ENCODE assay signal across 8 mouse cellular contexts in genomic region chrX:150547239-150547638, GRCm38 (mm10). TPM values are rescaled to one million over a fixed set of nuclear protein-coding genes. Genes with fewer than 3 reads are reported as not detected.
DNase-seq lines count a peak whose midpoint lies in the region; ATAC-seq lines count a peak whose summit lies in the region.

Gene Alas2 (plus strand): TSS chrX:150547375.

- DNase-seq in kidney, postnatal 25 days = no peak
- no peak for DNase-seq in adrenal gland, postnatal 4 days (ENCODE audit: low spot score in 2 of 2)
- no peak for DNase-seq in ovary, postnatal 36 days (ENCODE audit: low spot score)
- no peak for DNase-seq in urinary bladder, postnatal 36 days (ENCODE audit: low spot score in 2 of 2)
- DNase-seq in retina, embryonic 14.5 days (ENCODE audit: low spot score) = no peak

- peaks cover 12% of the 10 kb centered on the region for H3K36me3 ChIP-seq in kidney, embryonic 15.5 days
- no peaks in the 10 kb centered on the region for H3K36me3 ChIP-seq in heart, embryonic 16.5 days (ENCODE audit: control insufficient read depth, insufficient read depth)
- H3K36me3 ChIP-seq in liver, embryonic 15.5 days (replicated peaks) = peaks cover 15% of the 10 kb centered on the region; the same call in 1 of the 2 replicates

- H3K27me3 ChIP-seq in kidney, embryonic 15.5 days = peaks cover 16% of the 10 kb centered on the region
- H3K27me3 ChIP-seq in heart, embryonic 16.5 days (ENCODE audit: control insufficient read depth, insufficient read depth, low read length) = no peaks in the 10 kb centered on the region
- H3K27me3 ChIP-seq in liver, embryonic 15.5 days = no peaks in the 10 kb centered on the region

- H3K4me2 ChIP-seq in kidney, embryonic 15.5 days = no peak within 1 kb of the TSS
- no peak within 1 kb of the TSS for H3K4me2 ChIP-seq in heart, embryonic 16.5 days (ENCODE audit: low read depth, low read length)
- peak within 1 kb of the TSS; percentile 64 for H3K4me2 ChIP-seq in liver, embryonic 15.5 days

- H3K9me3 ChIP-seq in kidney, embryonic 15.5 days (replicated peaks) = no peaks in the 10 kb centered on the region
- H3K9me3 ChIP-seq in heart, embryonic 16.5 days (replicated peaks; ENCODE audit: control insufficient read depth, low read length) = no peaks in the 10 kb centered on the region; the same call in 1 of the 2 replicates
- H3K9me3 ChIP-seq in liver, embryonic 15.5 days (replicated peaks) = no peaks in the 10 kb centered on the region

- ATAC-seq in kidney, embryonic 15.5 days (replicated peaks; ENCODE audit: low FRiP score) = no peak
- no peak for ATAC-seq in heart, embryonic 16.5 days (replicated peaks; ENCODE audit: extremely low read depth, insufficient read depth, low FRiP score)
- peak; percentile 54 for ATAC-seq in liver, embryonic 15.5 days (ENCODE audit: insufficient read depth)

- no peak within 1 kb of the TSS for H3K9ac ChIP-seq in kidney, embryonic 15.5 days
- no peak within 1 kb of the TSS for H3K9ac ChIP-seq in heart, embryonic 16.5 days (ENCODE audit: low read length)
- H3K9ac ChIP-seq in liver, embryonic 15.5 days = peak within 1 kb of the TSS; percentile 66

- no peak within 1 kb of the TSS for H3K4me3 ChIP-seq in kidney, embryonic 15.5 days (replicated peaks)
- no peak within 1 kb of the TSS for H3K4me3 ChIP-seq in heart, embryonic 16.5 days (ENCODE audit: low read length)
- peak within 1 kb of the TSS; percentile 65 for H3K4me3 ChIP-seq in liver, embryonic 15.5 days (replicated peaks)

- no peaks in the 10 kb centered on the region for H3K4me1 ChIP-seq in kidney, embryonic 15.5 days
- H3K4me1 ChIP-seq in heart, embryonic 16.5 days (ENCODE audit: control insufficient read depth, insufficient read depth, low read length) = no peaks in the 10 kb centered on the region
- peaks cover 16% of the 10 kb centered on the region for H3K4me1 ChIP-seq in liver, embryonic 15.5 days (replicated peaks)

- WGBS in kidney, embryonic 15.5 days = 42% methylated on average over 5 of the region's 5 CpGs
- WGBS in heart, embryonic 16.5 days = 41% methylated on average over 5 of the region's 5 CpGs
- WGBS in liver, embryonic 15.5 days (ENCODE audit: insufficient replicate concordance) = 30% methylated on average over 5 of the region's 5 CpGs

- no peak within 1 kb of the TSS for H3K27ac ChIP-seq in kidney, embryonic 15.5 days
- H3K27ac ChIP-seq in heart, embryonic 16.5 days (ENCODE audit: low read length) = no peak within 1 kb of the TSS
- peak within 1 kb of the TSS; percentile 95 for H3K27ac ChIP-seq in liver, embryonic 15.5 days (replicated peaks)

RNA-seq across cellular contexts. Expression of gene Alas2, which starts in this region (rescaled TPM):
- 70.4 and 86.5 TPM in 2 replicates for polyA plus RNA-seq in kidney, embryonic 15.5 days (2015; fragmentation: Nextera tagmentation; extraction: Ambion mirVana)
- total RNA-seq in adrenal gland, postnatal 4 days (2021) = 10 to 100 TPM; 69.9 to 98.9 TPM
- 279 and 292 TPM in 2 replicates for polyA plus RNA-seq in heart, embryonic 16.5 days (2015; fragmentation: Nextera tagmentation; extraction: Ambion mirVana)
- polyA plus RNA-seq in liver, embryonic 15.5 days (2015; fragmentation: Nextera tagmentation; extraction: Ambion mirVana) = 1,389 and 1,560 TPM in 2 replicates
